Mouse (Mus musculus) forelimb bud, embryonic 11.5 days (tissue): Measurements from ENCODE around the gene Hoxa7.

Experiments
- DNase-seq: peaks from one replicate; pipeline ENCODE4 v3.0.0-alpha.2; 2012; ENCODE audit warnings: low read depth, low spot score

The Hoxa7 gene

GRCm38 (mm10) chr6:52253511-52254500 lies 32.2 kb upstream of the Hoxa7 start:
- no peak for DNase-seq

- no peak for DNase-seq
Measured at GRCm38 (mm10) chr6:52252775-52253376, 31.2 kb upstream of the Hoxa7 start.

- no peak for DNase-seq
Measured at GRCm38 (mm10) chr6:52252016-52252774, 30.5 kb upstream of the Hoxa7 start.

GRCm38 (mm10) chr6:52251177-52251879 lies 29.7 kb upstream of the Hoxa7 start:
- DNase-seq, result no peak

DNA sequence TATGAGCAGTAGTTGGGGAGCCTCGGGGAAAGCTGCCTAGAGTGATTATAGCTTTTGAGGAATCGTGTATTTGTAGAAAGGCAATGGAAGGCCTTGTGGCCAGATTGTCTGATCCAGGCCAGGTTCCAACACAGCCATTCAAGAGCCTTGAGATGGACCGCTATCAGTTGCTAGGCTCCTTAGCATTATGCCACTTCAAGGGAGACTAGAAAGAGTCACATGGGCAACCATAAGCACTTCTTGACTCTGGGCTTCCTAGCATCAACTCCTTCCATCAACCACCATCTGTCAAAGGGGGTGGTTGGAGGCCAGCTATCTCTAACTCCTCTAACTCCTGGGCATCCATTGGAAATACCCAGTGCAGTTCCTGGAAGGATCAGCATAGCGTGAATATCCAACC lies 28.2 kb upstream of the Hoxa7 start:
- DNase-seq, result no peak

DNA sequence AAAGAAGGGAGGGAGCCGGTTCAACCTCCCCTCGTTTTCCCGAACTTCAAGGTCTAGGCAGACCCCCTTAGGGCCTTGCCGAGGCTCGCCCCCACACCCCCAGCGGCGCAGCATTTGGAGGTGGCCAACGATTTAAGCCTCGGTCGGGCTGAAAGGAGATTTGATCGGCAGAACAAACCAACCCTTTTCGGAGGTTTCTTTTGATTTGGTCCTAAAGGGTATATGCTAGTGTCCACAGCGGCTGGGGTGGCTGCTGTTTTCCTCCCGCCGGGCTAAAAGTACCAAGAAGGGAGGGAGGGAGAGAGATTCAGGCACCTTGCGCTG lies 27.7 kb upstream of the Hoxa7 start:
- DNase-seq, result no peak

DNA sequence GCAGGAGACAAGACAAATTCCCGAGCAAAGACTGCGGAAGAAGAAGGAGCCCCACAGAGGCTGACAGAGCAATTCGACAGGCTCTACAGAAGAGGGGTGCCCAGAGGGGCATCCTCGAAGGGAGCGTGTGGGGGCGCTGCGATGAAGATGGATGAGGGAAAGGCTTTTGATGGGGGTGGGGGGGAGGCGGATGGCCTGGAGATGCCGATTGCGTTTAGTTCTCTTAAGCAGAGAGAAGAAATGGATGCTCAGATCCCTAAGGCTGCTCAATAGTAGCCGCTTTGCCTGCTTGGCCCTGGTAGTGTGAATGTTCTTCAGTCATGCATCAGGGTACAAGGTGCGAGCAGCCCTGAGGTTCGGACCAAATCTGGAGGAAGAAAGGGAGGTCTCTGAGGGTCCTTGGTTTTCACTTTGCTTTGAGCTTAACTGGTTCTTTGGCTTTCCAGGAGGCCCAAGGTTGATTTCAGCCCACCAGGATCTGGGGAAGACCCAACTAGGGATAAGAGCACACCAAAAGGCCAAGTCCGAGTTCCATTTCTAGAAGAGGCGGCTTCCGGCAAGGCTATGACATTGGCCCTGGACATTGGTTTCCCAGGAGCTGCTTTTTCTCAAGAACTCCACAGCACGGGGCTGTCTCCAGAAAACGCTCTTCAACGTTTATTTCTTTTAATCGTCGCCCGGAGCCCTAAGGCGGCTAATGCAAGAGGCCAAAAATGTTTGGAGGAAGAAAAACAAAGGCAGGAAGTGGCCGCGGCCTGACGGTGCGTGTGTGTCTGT lies 27.2 kb upstream of the Hoxa7 start:
- no peak for DNase-seq

- DNase-seq, result no peak
Measured at GRCm38 (mm10) chr6:52247766-52248637, 26.3 kb upstream of the Hoxa7 start.

DNA sequence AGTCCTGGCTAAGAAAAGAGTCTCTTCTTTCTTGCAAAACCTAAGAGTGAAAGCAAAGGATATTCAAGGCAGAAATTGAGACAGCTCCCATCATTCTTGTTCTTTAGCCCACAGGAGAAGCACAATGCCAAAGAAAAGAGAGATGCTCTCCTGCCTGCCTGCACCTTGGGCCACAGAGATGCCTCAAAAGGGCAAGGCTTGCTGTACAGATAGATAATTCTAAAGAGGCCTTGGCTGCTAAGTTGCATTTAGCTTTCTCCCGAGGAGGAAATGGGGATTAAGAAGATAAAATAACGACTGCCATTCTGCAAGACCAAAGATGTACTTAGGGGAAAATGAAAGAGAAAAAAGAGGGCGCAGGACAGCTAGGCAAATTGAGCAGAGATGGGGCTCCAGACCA lies 25.3 kb upstream of the Hoxa7 start:
- no peak for DNase-seq

GRCm38 (mm10) chr6:52246403-52246803 lies 24.7 kb upstream of the Hoxa7 start:
- DNase-seq, result no peak

DNA sequence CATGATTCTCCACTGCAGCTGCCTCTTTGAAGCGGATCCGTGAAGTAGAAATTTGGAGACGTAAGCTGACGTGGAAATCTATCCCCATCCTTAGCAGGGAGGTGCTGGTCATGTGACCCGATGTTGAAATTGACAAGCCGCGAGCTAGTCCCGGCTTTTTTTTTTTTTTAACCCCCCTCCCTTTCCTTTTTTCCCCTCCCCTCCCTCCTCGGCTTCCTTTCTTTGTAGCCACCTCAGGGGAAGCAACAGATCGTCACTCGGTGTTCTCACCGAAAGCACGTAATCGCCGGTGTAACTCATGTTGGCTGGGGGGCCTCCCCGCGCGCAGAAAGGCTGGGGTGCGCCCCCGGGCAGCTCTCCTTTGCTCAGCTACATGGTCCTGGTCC lies 24.1 kb upstream of the Hoxa7 start, which contains the start of gene Hoxa11:
Hoxa11 (minus strand) TSS at position 54 of the 386 bp plus-strand sequence.
- peak; percentile 83 for DNase-seq

DNA sequence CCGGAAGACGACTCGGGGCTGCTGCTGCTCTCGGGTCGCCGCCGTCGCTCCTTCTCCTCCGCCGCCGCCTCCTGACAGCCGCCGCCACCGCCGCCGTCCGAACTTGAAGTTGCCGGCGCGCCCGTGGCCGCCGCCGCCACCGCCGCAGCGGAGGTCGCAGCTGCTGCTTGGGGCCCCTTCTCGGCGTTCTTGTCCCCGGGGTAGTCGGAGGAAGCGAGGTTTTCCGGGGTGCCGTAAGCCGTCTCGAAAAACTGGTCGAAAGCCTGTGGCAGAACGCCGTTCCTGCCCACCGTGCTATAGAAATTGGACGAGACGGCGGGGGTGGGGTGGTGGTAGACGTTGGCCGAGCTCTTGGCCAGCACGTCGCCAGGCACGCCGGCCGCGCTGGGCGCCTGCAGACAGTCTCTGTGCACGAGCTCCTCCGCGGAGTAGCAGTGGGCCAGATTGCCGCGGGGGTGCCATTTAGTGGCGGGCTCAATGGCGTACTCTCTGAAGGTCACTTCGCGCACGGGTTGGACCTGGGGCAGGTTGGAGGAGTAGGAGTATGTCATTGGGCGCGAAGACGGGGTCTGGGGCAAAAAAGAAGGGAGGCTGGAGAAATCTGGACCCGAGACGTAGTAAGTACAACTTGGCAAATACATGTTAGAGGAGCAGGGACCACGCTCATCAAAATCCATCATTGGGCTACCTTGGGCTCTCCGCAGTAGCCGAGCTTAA lies 23.5 kb upstream of the Hoxa7 start:
- DNase-seq, result no peak

DNA sequence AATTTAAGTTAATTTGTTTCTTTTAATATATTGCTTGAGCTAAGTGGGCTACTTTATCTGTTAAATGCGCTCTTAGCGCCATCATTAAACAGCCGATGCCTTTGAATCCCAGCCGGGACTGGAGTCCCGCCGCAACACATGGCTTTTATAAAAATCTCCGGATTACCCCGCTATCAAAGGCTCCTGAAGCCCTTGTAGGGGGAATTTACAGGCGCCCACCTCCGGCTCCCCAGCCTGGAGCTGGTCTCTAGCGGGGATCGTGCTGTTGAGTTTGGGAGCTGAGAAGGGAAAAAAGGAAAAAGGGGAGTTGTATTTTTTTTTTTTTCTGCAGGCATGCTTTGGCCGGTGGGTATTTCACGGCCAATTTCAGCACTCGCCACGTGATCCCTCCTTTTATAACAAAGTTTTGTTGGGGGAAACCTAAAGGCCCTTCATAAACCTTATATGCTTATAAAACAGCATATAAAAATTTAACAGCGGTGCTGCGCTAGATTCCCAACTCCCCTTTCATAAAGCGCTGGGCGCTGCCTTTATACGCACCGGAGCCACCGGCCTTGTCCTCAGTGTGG lies 22.9 kb upstream of the Hoxa7 start:
- no peak for DNase-seq

DNA sequence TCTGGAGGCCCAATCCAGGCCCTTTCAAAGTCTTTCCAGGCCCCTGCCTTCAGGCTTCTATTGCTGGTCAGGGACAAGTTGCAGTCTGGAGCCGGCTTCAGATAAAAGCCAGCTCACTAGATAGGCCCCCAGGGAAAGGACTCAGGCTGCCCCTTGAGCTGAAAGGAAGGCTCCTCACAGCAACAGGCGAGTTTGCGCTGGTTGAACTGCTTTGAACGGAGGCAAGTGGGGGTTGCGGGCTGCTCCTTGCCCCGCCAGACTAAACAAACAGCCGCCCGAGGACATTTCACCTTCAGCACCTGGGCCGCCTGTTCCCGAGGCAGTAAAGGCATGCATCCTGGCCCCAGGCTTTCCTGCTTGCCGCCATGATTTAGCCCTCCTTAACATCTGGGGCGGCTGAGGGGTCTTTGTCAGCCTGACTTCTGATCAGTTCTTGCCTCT lies 22.0 kb upstream of the Hoxa7 start:
- no peak for DNase-seq

DNA sequence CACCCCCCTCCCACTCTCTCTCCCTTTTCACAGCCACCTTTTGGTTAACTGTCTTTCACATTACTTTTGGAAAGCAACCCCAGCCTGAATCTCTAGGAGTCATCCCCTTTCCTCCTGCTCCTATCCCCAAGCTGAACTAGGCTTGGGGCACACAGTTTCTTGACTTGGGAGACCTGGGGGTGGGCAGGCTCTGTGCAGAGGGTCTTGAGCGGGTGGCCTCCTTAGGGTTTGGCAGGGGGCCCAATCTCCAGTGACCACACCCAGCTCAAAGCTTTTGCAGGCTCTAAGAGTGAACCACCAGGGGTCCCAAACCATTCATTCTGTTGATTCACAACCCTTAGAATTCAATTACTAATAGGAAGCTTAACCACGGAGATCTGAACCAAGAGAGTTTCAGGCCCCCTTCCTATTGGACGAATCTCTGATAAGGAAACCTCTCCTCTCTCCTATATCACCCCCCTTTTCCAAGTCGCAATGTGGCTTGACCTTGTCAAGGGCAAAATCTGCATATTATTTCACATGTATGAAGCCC lies 21.2 kb upstream of the Hoxa7 start:
- DNase-seq, result no peak

GRCm38 (mm10) chr6:52241001-52241621 lies 19.5 kb upstream of the Hoxa7 start:
- no peak for DNase-seq

- peak; percentile 95 for DNase-seq
Measured at GRCm38 (mm10) chr6:52240389-52241000, 18.8 kb upstream of the Hoxa7 start, which contains the start of gene Hoxa10. Gene Hoxa10, minus strand, starts transcription at chr6:52240854.
